Mouse (Mus musculus) lung, adult 2 months (tissue): ENCODE measurements around the gene Ablim1.

Experiments
- CTCF ChIP-seq: fragments of 200-500 bp; IDR thresholded peaks from 2 replicates; pipeline ENCODE4 v1.5.1; 2011; ENCODE audit warnings: mild to moderate bottlenecking, low read length, control low read depth; ENCODE audit not compliant: insufficient read depth
- POLR2A ChIP-seq: fragments of 200-500 bp; IDR thresholded peaks from 2 replicates; pipeline ENCODE4 v1.6.1; 2011; ENCODE audit warnings: low read depth, mild to moderate bottlenecking, control low read depth, low read length, borderline replicate concordance; ENCODE audit errors: extremely low read depth

DNA sequence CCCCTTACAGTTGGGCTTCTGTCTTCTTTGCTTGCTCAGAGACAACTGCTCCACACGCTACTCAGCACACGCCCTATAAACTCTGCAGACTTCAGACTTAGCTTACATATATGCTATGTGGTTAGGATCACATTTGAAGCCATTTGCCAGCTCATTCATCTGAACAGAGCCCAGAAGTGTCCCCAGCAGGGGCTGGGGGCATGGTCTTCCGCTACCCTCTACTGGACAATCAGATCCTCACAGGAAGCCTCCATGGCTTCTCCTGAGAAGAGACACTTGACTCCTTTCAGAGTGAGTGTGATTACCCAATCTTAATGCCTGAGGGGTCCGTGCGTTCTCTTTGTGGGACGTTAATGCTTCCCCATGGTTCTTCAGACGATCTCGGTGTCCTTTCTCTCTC is 59.6 kb downstream of the Ablim1 start:
- TF ChIP-seq CTCF: peak; percentile 70
- TF ChIP-seq POLR2A: no peak
